Mouse (Mus musculus) G1E-ER4 (cell line): Measurements from ENCODE around the gene Etl4. TPM values are rescaled to one million over a fixed set of nuclear protein-coding genes. Genes with fewer than 3 reads are reported as not detected.

Experiments used
- GATA1 ChIP-seq: IDR thresholded peaks from one replicate; pipeline ENCODE4 v1.8.0; 2012; ENCODE audit warnings: low read length, inconsistent platforms
- polyA plus RNA-seq: library from polyadenylated mRNA; stranded (reverse); fragments of >175 nt; gene quantifications from 2 replicates; pipeline ENCODE4 v1.2.3, GENCODE M21; 2012

Etl4 gene
- polyA plus RNA-seq, 1 experiment: not detected

- no peak for TF ChIP-seq GATA1
Observed at GRCm38 (mm10) chr2:20603536-20603935, 694.0 kb downstream of the Etl4 start.

GRCm38 (mm10) chr2:20603991-20604390, 694.4 kb downstream of the Etl4 start:
- TF ChIP-seq GATA1: no peak

- no peak for TF ChIP-seq GATA1
Observed at GRCm38 (mm10) chr2:20609203-20609602, 699.6 kb downstream of the Etl4 start.

DNA sequence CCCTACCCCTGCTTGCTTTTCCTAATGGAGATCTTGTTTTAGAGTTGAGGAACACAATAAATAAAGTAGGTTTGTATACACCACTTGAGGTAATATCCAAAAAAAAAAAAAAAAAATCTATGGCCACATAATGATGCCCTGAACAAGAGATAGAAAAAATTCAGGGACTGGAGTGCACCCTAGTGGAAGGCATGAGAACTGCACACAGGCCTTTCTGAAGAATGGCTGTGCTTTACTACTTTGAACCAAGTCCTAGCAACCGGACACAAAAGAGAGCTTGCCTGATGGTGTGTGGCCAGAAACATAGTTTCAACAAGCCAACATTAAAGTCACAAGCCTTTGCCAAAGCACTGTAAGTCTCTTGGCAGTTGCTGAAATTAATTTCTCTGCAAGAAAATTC, 706.4 kb downstream of the Etl4 start:
- no peak for TF ChIP-seq GATA1

DNA sequence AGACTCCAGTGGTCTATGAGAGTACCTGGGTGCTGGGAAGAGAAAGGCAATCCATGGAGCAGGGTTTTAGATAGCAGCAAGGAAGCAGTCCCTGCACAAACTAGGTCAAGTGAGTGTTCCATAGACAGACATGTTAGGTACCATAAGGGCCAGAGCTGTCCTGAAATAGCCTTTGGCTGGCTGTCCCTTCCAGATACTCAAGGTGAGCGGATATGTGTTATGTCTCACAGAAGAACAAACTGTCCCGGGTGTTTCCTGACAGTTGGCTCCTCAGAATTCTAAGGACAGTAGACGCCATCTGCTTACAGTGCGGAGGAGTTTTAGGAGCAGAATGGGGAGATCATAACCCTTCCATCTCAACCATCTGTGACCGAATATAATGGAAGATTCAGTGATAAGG, 708.8 kb downstream of the Etl4 start:
- TF ChIP-seq GATA1: no peak

DNA sequence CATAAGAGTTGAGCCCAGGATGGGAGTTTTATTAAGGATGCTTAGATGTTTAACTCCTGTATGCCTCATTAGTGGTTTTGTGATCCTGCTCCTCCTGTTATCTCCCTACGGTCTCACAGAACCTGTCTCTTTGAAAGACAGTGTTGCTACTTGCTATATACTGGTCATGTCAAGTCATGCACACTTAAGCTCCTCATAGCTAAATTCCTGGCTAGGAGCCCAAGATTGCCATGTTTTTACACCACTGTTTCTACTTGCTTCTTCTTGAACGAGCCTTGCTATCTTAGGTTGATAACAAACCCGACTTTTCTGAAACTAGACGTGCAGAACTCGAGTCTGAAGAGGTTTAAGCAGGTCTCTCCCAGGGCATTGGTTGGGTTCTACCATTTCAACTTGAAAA, 710.3 kb downstream of the Etl4 start:
- TF ChIP-seq GATA1: no peak

DNA sequence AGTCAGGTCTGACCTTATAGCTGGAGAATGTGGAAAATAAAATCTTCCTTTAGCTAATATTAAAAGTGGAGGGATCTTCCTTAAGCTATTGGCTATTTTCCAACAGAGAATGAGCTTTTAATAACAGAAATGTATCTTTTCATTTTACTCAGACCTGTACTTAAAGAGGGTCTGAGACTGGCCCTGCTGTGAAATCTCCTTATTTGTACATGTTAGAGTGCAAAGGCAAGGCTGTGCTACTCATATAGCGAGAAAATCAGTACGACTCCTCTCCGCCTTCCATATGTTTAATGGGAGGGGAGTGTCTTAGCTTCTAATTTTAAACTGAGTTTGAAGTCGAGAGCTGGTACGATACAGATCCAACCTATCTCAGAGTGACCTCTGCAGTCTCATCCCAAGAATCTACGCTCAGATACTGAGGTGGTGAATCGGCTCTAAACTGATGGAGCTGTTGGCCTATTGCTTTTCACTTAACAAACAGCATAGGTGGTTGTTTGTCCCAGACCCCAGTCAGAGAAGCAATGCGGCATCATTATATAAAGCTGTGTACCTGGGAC, 719.7 kb downstream of the Etl4 start:
- TF ChIP-seq GATA1: no peak

DNA sequence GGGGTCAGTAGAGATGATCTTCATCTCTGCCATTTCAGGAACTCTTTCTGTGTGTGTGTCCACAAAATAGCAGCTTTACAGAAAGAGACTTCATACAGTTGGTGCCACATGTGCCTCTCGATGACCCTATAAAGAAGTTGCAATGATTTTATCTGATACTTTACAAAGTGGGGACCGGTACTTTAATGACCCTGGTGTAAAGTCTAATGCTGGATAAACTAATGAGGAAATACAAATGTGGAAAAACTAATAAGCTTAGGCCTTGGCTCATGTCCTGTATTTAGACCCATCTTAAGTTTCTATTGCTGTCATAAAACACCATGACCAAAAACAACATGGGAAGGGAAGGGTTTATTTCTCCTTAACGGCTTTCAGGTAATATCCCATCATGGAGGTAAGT, 729.0 kb downstream of the Etl4 start:
- TF ChIP-seq GATA1: no peak

DNA sequence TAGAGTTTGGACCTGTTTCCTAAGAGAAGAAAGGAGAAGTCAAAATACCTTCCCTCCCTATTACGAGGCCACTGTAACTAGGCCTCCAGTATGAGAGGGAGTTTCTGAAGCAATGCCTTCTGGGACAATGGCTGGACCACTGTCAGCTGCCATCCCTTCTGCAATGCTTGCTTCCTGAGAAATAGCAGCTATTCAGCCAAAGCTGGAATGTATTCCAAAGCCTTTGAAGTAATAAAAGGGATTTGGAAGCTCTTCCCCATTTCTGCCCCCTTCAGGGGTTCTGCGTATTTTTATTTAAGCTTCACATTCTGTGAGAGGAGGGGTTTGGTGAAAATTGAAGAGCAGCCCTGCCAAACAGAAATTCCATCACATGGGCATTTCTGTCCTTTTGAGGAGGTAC, 730.1 kb downstream of the Etl4 start:
- no peak for TF ChIP-seq GATA1

DNA sequence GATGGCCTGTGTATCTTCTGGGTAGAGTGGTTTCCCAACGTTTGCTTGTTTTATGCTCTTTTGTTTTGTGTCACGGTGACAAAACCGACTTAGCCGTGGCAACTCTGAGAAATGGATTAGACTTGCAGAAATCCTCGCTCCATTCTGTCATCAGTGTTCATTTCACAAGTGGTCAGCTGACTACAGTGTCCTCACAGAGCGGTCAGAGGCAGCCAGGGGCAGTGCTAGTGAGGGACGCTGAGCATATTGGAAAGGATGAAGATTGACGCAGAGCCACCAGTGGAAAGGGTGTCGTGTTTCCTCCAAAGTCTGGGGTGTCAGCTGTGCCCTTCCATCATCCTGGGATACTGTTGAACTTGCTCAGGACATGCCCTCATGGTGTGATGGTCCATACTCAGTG, 733.2 kb downstream of the Etl4 start:
- TF ChIP-seq GATA1: no peak

GRCm38 (mm10) chr2:20649817-20650216, 740.2 kb downstream of the Etl4 start:
- no peak for TF ChIP-seq GATA1

GRCm38 (mm10) chr2:20653116-20653515, 743.5 kb downstream of the Etl4 start:
- TF ChIP-seq GATA1: no peak

DNA sequence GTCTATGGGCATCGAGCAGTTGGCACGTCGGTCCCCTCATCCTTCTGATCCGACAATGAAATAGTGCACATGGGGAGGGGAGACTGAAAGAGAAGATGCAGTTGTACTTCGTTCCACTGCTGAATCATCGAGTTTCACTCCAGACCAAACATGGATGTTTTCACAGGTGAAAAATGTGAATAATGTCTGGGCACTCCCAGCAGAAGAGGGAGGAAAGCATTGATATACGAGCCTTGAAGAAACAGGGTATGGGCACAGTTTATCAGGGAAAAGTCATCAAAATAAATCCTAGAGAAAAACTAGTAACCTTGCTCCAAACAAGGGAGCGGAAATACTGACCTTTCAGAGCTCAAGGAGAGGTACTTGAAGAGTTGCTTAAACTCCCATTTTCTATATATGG, 744.5 kb downstream of the Etl4 start:
- TF ChIP-seq GATA1: no peak

GRCm38 (mm10) chr2:20654598-20655340, 745.2 kb downstream of the Etl4 start:
- no peak for TF ChIP-seq GATA1

GRCm38 (mm10) chr2:20655341-20655612, 745.7 kb downstream of the Etl4 start:
- no peak for TF ChIP-seq GATA1

- no peak for TF ChIP-seq GATA1
Observed at GRCm38 (mm10) chr2:20657856-20658255, 748.3 kb downstream of the Etl4 start.

DNA sequence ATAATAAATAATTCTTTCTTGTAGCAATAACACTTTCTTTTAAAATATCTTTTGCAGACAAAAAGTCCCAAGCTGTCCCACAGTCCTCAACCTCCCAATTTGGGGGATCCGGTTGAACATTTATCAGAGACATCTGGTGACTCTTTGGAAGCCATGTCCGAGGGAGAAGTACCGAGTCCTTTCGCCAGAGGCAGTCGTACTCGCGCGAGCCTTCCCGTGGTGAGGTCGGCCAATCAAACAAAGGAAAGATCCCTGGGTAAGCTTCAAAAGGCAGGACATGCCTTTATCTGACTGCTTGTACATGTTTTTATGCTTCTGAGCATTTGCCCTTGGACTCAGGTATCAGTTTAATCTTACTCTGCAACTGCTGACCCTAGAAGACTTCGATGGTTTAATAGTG, 752.3 kb downstream of the Etl4 start:
- TF ChIP-seq GATA1: no peak

DNA sequence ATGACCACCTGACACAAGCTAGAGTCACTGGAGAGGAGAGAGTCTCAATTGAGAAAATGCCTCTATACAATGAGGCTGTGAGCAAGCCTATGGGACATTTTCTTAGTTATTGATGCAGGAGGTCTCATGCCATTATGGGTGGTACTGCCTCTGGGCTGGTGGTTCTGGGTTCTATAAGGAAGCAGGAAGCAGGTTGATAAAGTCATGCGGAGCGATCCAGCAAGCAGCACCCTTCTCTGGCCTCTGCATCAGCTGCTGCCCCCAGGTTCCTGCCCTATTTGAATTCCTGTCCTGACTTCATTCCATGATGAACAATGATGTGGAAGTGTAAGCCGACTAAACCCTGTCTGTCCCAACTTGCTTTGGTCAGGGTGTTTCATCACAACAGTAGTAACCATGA, 753.1 kb downstream of the Etl4 start:
- TF ChIP-seq GATA1: no peak
